Mouse (Mus musculus) T-helper 17 cell (primary cell): ENCODE measurements at regions not wholly inside any gene's neighbourhood (a gene's known extent, or its start where the extent isn't known, plus 50 kb on each side); places are given as distances from the start of the nearest gene placed in this dataset.

Source experiments
- in situ Hi-C, 2 experiments: fragments of 300-600 bp; cut with MboI, MseI; formaldehyde crosslinking; loops; 1 replicate in 1 of 2; 2 replicates in 1 of 2; pipeline ENCODE4 v1.15.1; 2025; ENCODE audit warnings: high pct_unique_total_duplicates in 2 of 2

GRCm38 (mm10) chr19:56172454-56172853 is 114.5 kb upstream of the Habp2 start:
- in situ Hi-C loops = no loop called here

- in situ Hi-C loops = no loop called here
Observed at GRCm38 (mm10) chr19:56176059-56176458, 110.9 kb upstream of the Habp2 start.

- in situ Hi-C loops = no loop called here
Observed at GRCm38 (mm10) chr19:56177231-56177745, 109.6 kb upstream of the Habp2 start.

GRCm38 (mm10) chr19:56185756-56186155 is 101.2 kb upstream of the Habp2 start:
- in situ Hi-C loops = no loop called here

GRCm38 (mm10) chr19:56189185-56189584 is 97.8 kb upstream of the Habp2 start:
- in situ Hi-C loops = no loop called here

GRCm38 (mm10) chr19:56190222-56190621 is 96.7 kb upstream of the Habp2 start:
- in situ Hi-C loops = no loop called here

GRCm38 (mm10) chr19:56198474-56199236 is 88.3 kb upstream of the Habp2 start:
- in situ Hi-C loops = no loop called here

- in situ Hi-C loops = loop anchor here in 1 of 2 experiments (5.0 kb wide), 1 partner anchor 47 kb away; no protein-coding TSS in a partner anchor
Observed at GRCm38 (mm10) chr19:56199401-56200150, 87.4 kb upstream of the Habp2 start.

- in situ Hi-C loops = loop anchor here in 1 of 2 experiments (5.0 kb wide), 1 partner anchor 49 kb away; no protein-coding TSS in a partner anchor
Observed at GRCm38 (mm10) chr19:56201007-56201682, 85.8 kb upstream of the Habp2 start.

GRCm38 (mm10) chr19:56201738-56202480 is 85.0 kb upstream of the Habp2 start:
- in situ Hi-C loops = loop anchor here in 1 of 2 experiments (5.0 kb wide), 1 partner anchor 50 kb away; no protein-coding TSS in a partner anchor

- in situ Hi-C loops = loop anchor here in 1 of 2 experiments (5.0 kb wide), 1 partner anchor 50 kb away; no protein-coding TSS in a partner anchor
Observed at GRCm38 (mm10) chr19:56202481-56203130, 84.3 kb upstream of the Habp2 start.

- in situ Hi-C loops = no loop called here
Observed at GRCm38 (mm10) chr19:56218536-56218935, 68.4 kb upstream of the Habp2 start.

- in situ Hi-C loops = no loop called here
Observed at GRCm38 (mm10) chr19:56220724-56221407, 66.1 kb upstream of the Habp2 start.

GRCm38 (mm10) chr19:56222496-56222895 is 64.4 kb upstream of the Habp2 start:
- in situ Hi-C loops = no loop called here

GRCm38 (mm10) chr19:56225039-56225438 is 61.9 kb upstream of the Habp2 start:
- in situ Hi-C loops = no loop called here

GRCm38 (mm10) chr19:56225518-56225917 is 61.4 kb upstream of the Habp2 start:
- in situ Hi-C loops = no loop called here

- in situ Hi-C loops = no loop called here
Observed at GRCm38 (mm10) chr19:56228586-56228985, 58.4 kb upstream of the Habp2 start.

GRCm38 (mm10) chr19:56231430-56231829 is 55.5 kb upstream of the Habp2 start:
- in situ Hi-C loops = no loop called here

- in situ Hi-C loops = no loop called here
Observed at GRCm38 (mm10) chr19:56231849-56232248, 55.1 kb upstream of the Habp2 start.

- in situ Hi-C loops = no loop called here
Observed at GRCm38 (mm10) chr19:56232269-56232668, 54.7 kb upstream of the Habp2 start.
